Mouse (Mus musculus): ENCODE data around the gene Smco4. TPM values are rescaled to one million over a fixed set of nuclear protein-coding genes. Genes with fewer than 3 reads are reported as not detected.

Smco4 gene
- total and polyA plus RNA-seq, 3 experiments, result not detected

- Histone ChIP-seq H3K79me2 (ENCODE audit: control insufficient read depth, insufficient read depth, low read length, poor library complexity) (no peaks in the 10 kb centered on the region), H3K4me1 (ENCODE audit: control insufficient read depth in 1 of 2, insufficient read depth in 2 of 2, low read length in 2 of 2) (no peaks in the 10 kb centered on the region), H3K27me3 (ENCODE audit: control insufficient read depth in 1 of 2, insufficient read depth in 2 of 2, low read length in 2 of 2) (peaks cover 0 to 3% of the 10 kb centered on the region in 2 experiments; a peak in 2 of 4 replicates), H3K4me3 (ENCODE audit: control insufficient read depth in 1 of 2, insufficient read depth in 1 of 2, low read depth in 2 of 2, low read length in 2 of 2) (no peak overlapping the region), H3K36me3 (ENCODE audit: control insufficient read depth in 1 of 2, insufficient read depth in 2 of 2, low read length in 2 of 2) (no peaks in the 10 kb centered on the region), H3K9ac (ENCODE audit: control insufficient read depth, low read depth, low read length, poor library complexity, severe bottlenecking) (no peak overlapping the region), H3K9me3 (replicated peaks; ENCODE audit: insufficient read depth, low read length) (no peaks in the 10 kb centered on the region), H3K27ac (ENCODE audit: control insufficient read depth, low read depth, low read length) (no peak overlapping the region)
- TF ChIP-seq BHLHE40 (IDR thresholded peaks at IDR 0.05; ENCODE audit: borderline replicate concordance, low read depth, low read length), result no peak
- no peak for TF ChIP-seq KAT2A (conservative IDR thresholded peaks at IDR 0.05; ENCODE audit: low read depth, low read length)
- no peak for TF ChIP-seq CTCF (IDR thresholded peaks at IDR 0.05 in 2 of 3, conservative IDR thresholded peaks at IDR 0.05 in 1 of 3; ENCODE audit: control insufficient read depth in 1 of 3, insufficient read depth in 1 of 3, low read depth in 2 of 3, low read length in 3 of 3, poor library complexity in 1 of 3, severe bottlenecking in 1 of 3)
- no peak for TF ChIP-seq E2F4 (IDR thresholded peaks at IDR 0.05; ENCODE audit: borderline replicate concordance, low read depth, low read length)
- no peak for TF ChIP-seq USF2 (IDR thresholded peaks at IDR 0.05; ENCODE audit: borderline replicate concordance in 1 of 2, insufficient read depth in 1 of 2, low read depth in 1 of 2, low read length in 2 of 2)
- TF ChIP-seq ZMIZ1 (IDR thresholded peaks at IDR 0.05; ENCODE audit: low read depth, low read length), result no peak
- TF ChIP-seq ZC3H11A (IDR thresholded peaks at IDR 0.05; ENCODE audit: low read depth, low read length), result no peak
- no peak for TF ChIP-seq UBTF (IDR thresholded peaks at IDR 0.05; ENCODE audit: borderline replicate concordance, insufficient read depth, low read depth, low read length)
- no peak for TF ChIP-seq MXI1 (IDR thresholded peaks at IDR 0.05; ENCODE audit: low read depth, low read length)
- TF ChIP-seq GATA1 (IDR thresholded peaks at IDR 0.05; ENCODE audit: low read depth, low read length), result no peak
- TF ChIP-seq ETS1 (IDR thresholded peaks at IDR 0.05; ENCODE audit: low read depth, low read length), result no peak
- no peak for TF ChIP-seq ELF1 (IDR thresholded peaks at IDR 0.05; ENCODE audit: low read depth, low read length)
- no peak for TF ChIP-seq MYB (IDR thresholded peaks at IDR 0.05; ENCODE audit: low read depth, low read length)
- TF ChIP-seq RCOR1 (IDR thresholded peaks at IDR 0.05; ENCODE audit: low read depth, low read length), result no peak
- TF ChIP-seq SIN3A (IDR thresholded peaks at IDR 0.05; ENCODE audit: low read length), result no peak
- TF ChIP-seq ZNF384 (IDR thresholded peaks at IDR 0.05; ENCODE audit: low read depth, low read length), result no peak
- TF ChIP-seq ZKSCAN1 (IDR thresholded peaks at IDR 0.05; ENCODE audit: low read depth, low read length), result no peak
- no peak for DNase-seq (ENCODE audit: low read depth, low spot score)
Measured at GRCm38 (mm10) chr9:15574750-15575454, 81.7 kb downstream of the Smco4 start.

- H3K79me2 ChIP-seq (ENCODE audit: control insufficient read depth, insufficient read depth, low read length, poor library complexity), result no peaks in the 10 kb centered on the region
- DNase-seq (ENCODE audit: low read depth, low spot score), result no peak
Measured at GRCm38 (mm10) chr9:15578427-15578826, 85.2 kb downstream of the Smco4 start.

More at GRCm38 (mm10) chr9:15578427-15578826, 85.2 kb downstream of the Smco4 start:
- H3K4me1 ChIP-seq (ENCODE audit: control insufficient read depth in 1 of 2, insufficient read depth in 2 of 2, low read length in 2 of 2), result no peaks in the 10 kb centered on the region
- no peak overlapping the region for H3K4me3 ChIP-seq (ENCODE audit: control insufficient read depth in 1 of 2, insufficient read depth in 1 of 2, low read depth in 2 of 2, low read length in 2 of 2)
- TF ChIP-seq JUND (IDR thresholded peaks at IDR 0.05; ENCODE audit: low read depth, low read length) (no peak), MYB (IDR thresholded peaks at IDR 0.05; ENCODE audit: low read depth, low read length) (no peak), MAZ (IDR thresholded peaks at IDR 0.05; ENCODE audit: low read depth, low read length) (no peak), MAX (IDR thresholded peaks at IDR 0.05; ENCODE audit: low read length) (no peak), GATA1 (IDR thresholded peaks at IDR 0.05; ENCODE audit: low read depth, low read length) (no peak), ZKSCAN1 (IDR thresholded peaks at IDR 0.05; ENCODE audit: low read depth, low read length) (no peak), KAT2A (conservative IDR thresholded peaks at IDR 0.05; ENCODE audit: low read depth, low read length) (no peak), CHD1 (IDR thresholded peaks at IDR 0.05; ENCODE audit: low read depth, low read length) (no peak), ZNF384 (IDR thresholded peaks at IDR 0.05; ENCODE audit: low read depth, low read length) (no peak), E2F4 (IDR thresholded peaks at IDR 0.05; ENCODE audit: borderline replicate concordance, low read depth, low read length) (no peak), NELFE (IDR thresholded peaks at IDR 0.05; ENCODE audit: low read depth, low read length) (no peak), SMC3 (IDR thresholded peaks at IDR 0.05; ENCODE audit: low read depth, low read length) (no peak), MXI1 (IDR thresholded peaks at IDR 0.05; ENCODE audit: low read depth, low read length) (no peak), BHLHE40 (IDR thresholded peaks at IDR 0.05; ENCODE audit: borderline replicate concordance, low read depth, low read length) (no peak), MEF2A (IDR thresholded peaks at IDR 0.05; ENCODE audit: extremely low read depth, insufficient replicate concordance, low read depth, low read length, poor library complexity, severe bottlenecking) (no peak), TAL1 (IDR thresholded peaks at IDR 0.05; ENCODE audit: low read length) (no peak)
- H3K27me3 ChIP-seq (ENCODE audit: control insufficient read depth in 1 of 2, insufficient read depth in 2 of 2, low read length in 2 of 2), result peaks cover 0 to 3% of the 10 kb centered on the region in 2 experiments; a peak in 2 of 4 replicates
- H3K9me3 ChIP-seq (replicated peaks; ENCODE audit: insufficient read depth, low read length), result no peaks in the 10 kb centered on the region
- H3K27ac ChIP-seq (ENCODE audit: control insufficient read depth, low read depth, low read length), result no peak overlapping the region
- H3K9ac ChIP-seq (ENCODE audit: control insufficient read depth, low read depth, low read length, poor library complexity, severe bottlenecking), result no peak overlapping the region
- H3K36me3 ChIP-seq (ENCODE audit: control insufficient read depth in 1 of 2, insufficient read depth in 2 of 2, low read length in 2 of 2), result no peaks in the 10 kb centered on the region

Data from MEL (cell line).